Mouse (Mus musculus) limb, embryonic 10.5 days (tissue): ENCODE results near the gene Arrdc3. TPM values are rescaled to one million over a fixed set of nuclear protein-coding genes. Genes with fewer than 3 reads are reported as not detected.
"Not testable (repeated sequence)": the region's sequence is repeated elsewhere in the genome, so short reads cannot be mapped to it uniquely, and the experiment has no call there.

Source experiments
- DNase-seq: peaks from one replicate; pipeline ENCODE4 v3.0.0-alpha.2; 2017; ENCODE audit warnings: low spot score
- H3K27ac ChIP-seq: fragments of 300-500 bp; sonication (generic); 2 replicates; pipeline ENCODE4 v1.5.1; 2016; ENCODE audit warnings: mild to moderate bottlenecking
- H3K27me3 ChIP-seq: fragments of 300-500 bp; sonication (generic); 2 replicates; pipeline ENCODE4 v1.6.1; 2016; ENCODE audit warnings: low read depth, mild to moderate bottlenecking; ENCODE audit not compliant: poor library complexity, severe bottlenecking
- H3K36me3 ChIP-seq: fragments of 300-500 bp; sonication (generic); 2 replicates; pipeline ENCODE4 v1.6.1; 2016; ENCODE audit warnings: mild to moderate bottlenecking, moderate library complexity
- H3K4me1 ChIP-seq: fragments of 300-500 bp; sonication (generic); 2 replicates; pipeline ENCODE4 v1.6.1; 2016
- H3K4me3 ChIP-seq: fragments of 300-500 bp; sonication (generic); 2 replicates; pipeline ENCODE4 v1.5.1; 2016; ENCODE audit warnings: mild to moderate bottlenecking, moderate library complexity
- H3K9me3 ChIP-seq: fragments of 300-500 bp; sonication (generic); replicated peaks from 2 replicates; pipeline ENCODE4 v1.6.1; 2016; ENCODE audit warnings: mild to moderate bottlenecking
- WGBS: fragments of 180-500 bp; shearing (Covaris S2); methylation state at CpG from one replicate; pipeline ENCODE4 v1.1.7; 2016; 5-methylcytosine and 5-hydroxymethylcytosine counted together
- polyA plus RNA-seq: library from polyadenylated mRNA; unstranded; fragments of >200 nt; fragmentation: Nextera tagmentation; extraction: Ambion mirVana; gene quantifications from 2 replicates; pipeline ENCODE4 v1.2.1, GENCODE M21; 2016

The Arrdc3 gene
- polyA plus RNA-seq, 1 experiment from 2014 or later, result 72.1 TPM

- Histone ChIP-seq H3K27me3 (no peaks in the 10 kb centered on the region), H3K27ac (peak overlapping the region; percentile 100), H3K4me1 (peaks cover 4% of the 10 kb centered on the region; the same call in 1 of the 2 replicates), H3K4me3 (peak overlapping the region; percentile 82), H3K9me3 (no peaks in the 10 kb centered on the region), H3K36me3 (peaks cover 43% of the 10 kb centered on the region)
- no peak for DNase-seq
- 29% methylated on average over 6 of the region's 6 CpGs for WGBS
Measured at GRCm38 (mm10) chr13:80886664-80887210, 3.6 kb downstream of the Arrdc3 start.

- H3K4me3 ChIP-seq, result no peak overlapping the region
- H3K36me3 ChIP-seq, result peaks cover 54% of the 10 kb centered on the region
- H3K27me3 ChIP-seq, result no peaks in the 10 kb centered on the region
- H3K4me1 ChIP-seq, result peaks cover 4% of the 10 kb centered on the region; the same call in 1 of the 2 replicates
- DNase-seq, result no peak
- H3K9me3 ChIP-seq, result no peaks in the 10 kb centered on the region
- WGBS, result 88% methylated on average over 2 of the region's 2 CpGs
- no peak overlapping the region for H3K27ac ChIP-seq
Measured at GRCm38 (mm10) chr13:80887842-80888241, 4.7 kb downstream of the Arrdc3 start.

- H3K4me1 ChIP-seq, DNase-seq, H3K27me3 ChIP-seq, H3K9me3 ChIP-seq, H3K27ac ChIP-seq, H3K4me3 ChIP-seq: not testable (repeated sequence)
- peaks cover 80% of the 10 kb centered on the region for H3K36me3 ChIP-seq
- WGBS, result 94% methylated on average over 3 of the region's 3 CpGs
Measured at GRCm38 (mm10) chr13:80894928-80895327, 11.7 kb downstream of the Arrdc3 start.

DNA sequence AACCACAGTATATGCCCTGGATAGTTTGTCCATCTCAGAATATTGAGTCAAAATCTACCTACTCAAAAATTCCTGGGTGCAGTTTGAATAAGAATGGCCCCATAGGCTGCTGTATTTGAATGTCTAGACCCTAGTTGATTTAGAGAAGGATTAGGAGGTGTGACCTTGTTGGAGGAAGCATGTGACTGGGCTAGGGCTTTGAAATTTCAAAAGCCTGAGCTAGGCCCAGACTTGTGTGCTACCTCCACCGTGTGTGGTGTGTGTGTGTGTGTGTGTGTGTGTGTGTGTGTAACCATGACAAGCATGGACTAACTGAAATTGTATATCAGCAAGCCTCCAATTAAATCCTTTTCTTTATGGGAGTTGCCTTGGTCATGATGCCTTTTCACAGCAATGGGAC, 14.2 kb downstream of the Arrdc3 start:
- H3K4me3 ChIP-seq, result no peak overlapping the region
- no peaks in the 10 kb centered on the region for H3K9me3 ChIP-seq
- WGBS, result 66% methylated on average over 1 of the region's 1 CpGs
- H3K4me1 ChIP-seq, result no peaks in the 10 kb centered on the region
- H3K27ac ChIP-seq, result no peak overlapping the region
- no peaks in the 10 kb centered on the region for H3K27me3 ChIP-seq
- no peak for DNase-seq
- H3K36me3 ChIP-seq, result peaks cover 55% of the 10 kb centered on the region

DNA sequence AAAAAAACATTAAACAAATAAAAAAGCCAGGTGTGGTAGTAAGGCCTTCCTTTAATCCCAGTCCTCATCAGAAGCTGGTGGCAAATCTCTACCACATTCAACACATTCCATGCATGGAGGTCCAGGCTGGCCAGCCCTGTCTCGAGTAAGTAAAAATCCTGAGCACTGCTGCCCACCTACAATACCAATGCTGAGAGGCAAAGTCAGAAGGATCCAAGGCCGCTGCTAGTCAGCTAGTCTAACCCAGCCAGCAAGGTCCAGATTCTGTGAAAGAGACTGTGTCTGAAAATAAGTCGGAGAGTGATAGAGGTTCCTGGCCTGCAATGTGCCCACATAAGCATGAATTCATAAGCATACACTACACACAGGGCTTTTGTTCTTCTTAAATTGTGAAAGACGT, 14.9 kb downstream of the Arrdc3 start:
- no peaks in the 10 kb centered on the region for H3K9me3 ChIP-seq
- peaks cover 48% of the 10 kb centered on the region for H3K36me3 ChIP-seq
- no peaks in the 10 kb centered on the region for H3K4me1 ChIP-seq
- DNase-seq, result no peak
- H3K27ac ChIP-seq, result no peak overlapping the region
- WGBS, result 94% methylated on average over 4 of the region's 4 CpGs
- no peak overlapping the region for H3K4me3 ChIP-seq
- no peaks in the 10 kb centered on the region for H3K27me3 ChIP-seq

- H3K9me3 ChIP-seq, result no peaks in the 10 kb centered on the region
- H3K4me1 ChIP-seq, result no peaks in the 10 kb centered on the region
- no peak overlapping the region for H3K27ac ChIP-seq
- WGBS, result 85% methylated on average over 2 of the region's 2 CpGs
- H3K36me3 ChIP-seq, result peaks cover 34% of the 10 kb centered on the region
- H3K27me3 ChIP-seq, result no peaks in the 10 kb centered on the region
- DNase-seq, result no peak
- no peak overlapping the region for H3K4me3 ChIP-seq
Measured at GRCm38 (mm10) chr13:80899435-80900029, 16.3 kb downstream of the Arrdc3 start.

DNA sequence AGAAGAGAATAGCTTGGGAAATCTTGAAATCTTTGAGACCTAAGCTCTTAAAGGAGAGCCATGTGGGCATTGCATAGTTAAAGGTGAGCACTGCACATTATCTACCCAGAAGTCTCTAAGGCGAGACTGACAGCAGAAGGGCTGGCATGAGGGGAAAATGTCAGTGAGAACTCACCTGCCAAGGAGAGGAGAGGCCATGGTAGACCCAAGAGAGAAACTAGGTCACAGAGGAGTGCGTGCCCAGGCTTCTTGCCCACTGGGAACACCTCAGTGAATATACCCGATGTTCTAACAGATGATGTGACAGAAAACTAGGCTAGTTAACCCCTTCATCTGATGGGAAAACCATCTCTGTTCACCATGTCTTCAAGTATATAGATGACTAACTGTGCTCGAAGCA, 18.2 kb downstream of the Arrdc3 start:
- DNase-seq, result no peak
- H3K9me3 ChIP-seq, result no peaks in the 10 kb centered on the region
- H3K27ac ChIP-seq, result no peak overlapping the region
- H3K36me3 ChIP-seq, result peaks cover 15% of the 10 kb centered on the region
- no peak overlapping the region for H3K4me3 ChIP-seq
- no peaks in the 10 kb centered on the region for H3K27me3 ChIP-seq
- no peaks in the 10 kb centered on the region for H3K4me1 ChIP-seq
- WGBS, result 86% methylated on average over 4 of the region's 4 CpGs

GRCm38 (mm10) chr13:80902796-80903195, 19.6 kb downstream of the Arrdc3 start:
- 90% methylated on average over 3 of the region's 3 CpGs for WGBS
- H3K36me3 ChIP-seq, result peaks cover 5% of the 10 kb centered on the region; the same call in 1 of the 2 replicates
- no peaks in the 10 kb centered on the region for H3K27me3 ChIP-seq

GRCm38 (mm10) chr13:80913361-80913760, 30.2 kb downstream of the Arrdc3 start:
- Histone ChIP-seq H3K27me3 (no peaks in the 10 kb centered on the region), H3K27ac (no peak overlapping the region)
- no peak for DNase-seq

More at GRCm38 (mm10) chr13:80902796-80903195, 19.6 kb downstream of the Arrdc3 start:
- Histone ChIP-seq H3K27ac (no peak overlapping the region), H3K9me3 (no peaks in the 10 kb centered on the region), H3K4me1 (0 out of 2 replicates have a peak, but pooled peaks cover 2% of the 10 kb centered on the region), H3K4me3 (no peak overlapping the region)
- DNase-seq, result no peak

DNA sequence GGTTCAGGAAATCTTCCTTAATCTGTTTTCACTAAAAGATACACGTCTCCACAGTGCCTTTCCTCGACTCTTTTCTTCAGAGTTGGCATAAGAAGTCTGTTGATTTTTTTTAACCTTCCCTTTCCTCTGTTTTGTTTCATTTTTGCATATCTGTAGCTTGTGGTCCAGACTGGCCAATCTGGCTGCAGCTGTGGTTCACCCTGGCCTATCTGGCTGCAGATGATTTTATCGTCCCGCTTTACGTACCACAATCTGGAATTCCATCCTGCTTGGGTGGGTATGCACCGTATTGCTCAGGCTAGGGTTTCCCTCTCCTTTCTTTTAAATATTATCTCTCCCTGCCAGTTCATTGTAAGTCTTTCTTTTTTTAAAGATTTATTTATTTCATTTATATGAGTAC, 37.8 kb downstream of the Arrdc3 start:
- Histone ChIP-seq H3K9me3 (no peaks in the 10 kb centered on the region), H3K36me3 (no peaks in the 10 kb centered on the region), H3K27me3 (no peaks in the 10 kb centered on the region), H3K4me1 (no peaks in the 10 kb centered on the region), H3K4me3 (no peak overlapping the region), H3K27ac (no peak overlapping the region)
- WGBS, result 94% methylated on average over 6 of the region's 6 CpGs
- DNase-seq, result no peak

More at GRCm38 (mm10) chr13:80913361-80913760, 30.2 kb downstream of the Arrdc3 start:
- Histone ChIP-seq H3K36me3 (no peaks in the 10 kb centered on the region), H3K9me3 (no peaks in the 10 kb centered on the region), H3K4me1 (no peaks in the 10 kb centered on the region), H3K4me3 (no peak overlapping the region)

DNA sequence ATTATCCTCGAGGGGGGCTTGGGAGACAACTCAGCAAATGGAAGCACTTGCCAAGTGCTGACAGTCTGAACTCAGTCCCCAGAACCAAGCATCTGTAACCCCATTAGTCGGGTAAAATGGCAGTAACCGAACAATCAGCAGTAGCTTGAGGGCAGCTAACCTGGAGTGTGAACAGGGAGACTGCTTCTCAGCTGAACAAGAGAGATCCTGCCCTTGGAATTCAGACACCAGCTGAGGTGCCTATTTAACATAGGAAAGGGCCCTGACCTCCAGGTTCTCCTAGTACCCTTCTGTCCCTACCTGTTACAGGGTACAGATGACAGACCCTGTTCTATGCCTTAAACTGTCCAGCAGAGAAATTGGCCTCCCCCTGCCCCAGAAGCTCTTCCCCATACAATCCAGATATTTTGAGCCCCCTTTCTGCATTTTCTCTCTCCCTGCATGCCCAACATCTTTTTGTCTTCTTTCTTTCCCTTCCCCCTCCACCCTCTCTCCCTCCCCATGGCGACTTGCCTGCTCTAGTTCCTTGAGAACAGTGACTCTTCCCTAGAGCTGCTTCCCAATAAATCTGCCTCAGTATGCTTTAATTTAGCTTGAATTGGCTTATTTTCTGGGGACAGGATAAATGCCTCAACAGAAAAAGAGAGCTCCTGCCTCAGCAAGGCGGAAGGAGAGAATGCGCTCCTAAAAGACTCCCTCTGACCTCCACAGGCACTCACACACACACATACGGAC, 38.6 kb downstream of the Arrdc3 start:
- H3K27me3 ChIP-seq, result no peaks in the 10 kb centered on the region
- H3K9me3 ChIP-seq, result no peaks in the 10 kb centered on the region
- H3K4me3 ChIP-seq, result no peak overlapping the region
- DNase-seq, result no peak
- no peak overlapping the region for H3K27ac ChIP-seq
- WGBS, result 66% methylated on average over 7 of the region's 7 CpGs
- no peaks in the 10 kb centered on the region for H3K36me3 ChIP-seq
- no peaks in the 10 kb centered on the region for H3K4me1 ChIP-seq

DNA sequence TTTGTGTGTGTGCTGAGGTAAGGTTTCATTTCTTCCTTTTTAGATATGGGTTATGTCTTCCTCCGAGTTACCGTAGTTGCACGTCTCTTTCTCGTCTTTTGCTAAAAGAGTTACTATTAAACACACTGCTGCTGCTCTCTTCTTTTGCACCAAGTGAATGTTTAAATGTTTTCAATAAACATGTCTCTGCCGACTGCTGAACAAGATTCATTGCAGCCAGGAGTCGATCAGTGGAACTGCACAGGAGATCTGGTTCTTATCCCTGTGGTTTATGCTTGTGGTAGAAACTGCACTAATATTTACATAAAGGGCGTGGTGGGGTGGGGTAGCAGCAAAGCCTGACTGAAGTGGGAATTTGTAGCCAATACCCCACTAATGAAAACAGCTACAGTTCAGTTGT, 45.0 kb downstream of the Arrdc3 start:
- Histone ChIP-seq H3K4me1 (peaks cover 9% of the 10 kb centered on the region; the same call in 1 of the 2 replicates), H3K27me3 (no peaks in the 10 kb centered on the region), H3K4me3 (no peak overlapping the region), H3K27ac (no peak overlapping the region), H3K36me3 (no peaks in the 10 kb centered on the region), H3K9me3 (no peaks in the 10 kb centered on the region)
- no peak for DNase-seq
- 72% methylated on average over 7 of the region's 7 CpGs for WGBS

DNA sequence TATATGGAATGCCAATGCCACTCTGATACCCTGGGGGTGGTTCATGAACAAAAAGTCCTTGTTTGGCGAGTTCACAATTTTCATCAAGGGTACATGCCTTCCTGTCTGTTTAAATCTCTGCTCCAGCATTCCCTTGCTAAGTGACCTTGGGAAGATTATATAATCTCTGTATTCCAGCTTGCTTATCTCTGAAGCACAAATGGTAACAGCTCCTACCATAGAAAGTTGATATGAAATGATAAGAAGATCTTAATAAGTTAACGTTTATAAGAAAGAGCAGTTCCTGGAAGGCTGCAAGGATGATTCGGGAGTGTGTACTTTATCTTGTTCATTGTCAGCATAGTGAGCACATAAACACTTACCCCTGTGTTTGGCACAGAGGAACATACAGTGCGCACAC, 46.8 kb downstream of the Arrdc3 start:
- Histone ChIP-seq H3K9me3 (no peaks in the 10 kb centered on the region), H3K27me3 (no peaks in the 10 kb centered on the region), H3K4me3 (no peak overlapping the region), H3K27ac (no peak overlapping the region), H3K36me3 (no peaks in the 10 kb centered on the region), H3K4me1 (peaks cover 9% of the 10 kb centered on the region; the same call in 1 of the 2 replicates)
- no peak for DNase-seq
- 93% methylated on average over 4 of the region's 4 CpGs for WGBS
